Mouse (Mus musculus): Measurements from ENCODE around the gene Asic2.

DNA sequence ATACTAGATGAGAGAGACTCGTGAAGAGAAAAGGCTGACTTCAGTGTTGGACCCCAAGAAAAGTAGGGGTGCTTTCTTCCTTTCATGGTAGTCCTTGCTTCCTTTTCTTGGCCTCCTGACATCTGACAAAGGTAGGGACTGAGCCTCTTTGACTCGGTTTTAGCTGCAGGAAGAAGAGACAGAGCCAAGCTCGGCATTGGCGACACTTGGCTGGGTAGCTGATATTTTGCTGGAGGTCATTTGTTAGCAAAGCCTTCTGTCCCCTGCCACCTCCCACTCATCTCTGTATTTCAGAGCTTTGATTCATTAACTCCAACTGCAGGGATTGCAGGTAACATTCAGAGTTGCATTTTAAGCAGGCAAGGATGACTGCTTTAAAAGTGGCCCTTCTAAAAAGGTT lies 762.8 kb downstream of the Asic2 start:
- no peak for TF ChIP-seq CTCF (IDR thresholded peaks at IDR 0.05; ENCODE audit: low read depth)
- no peak for TF ChIP-seq EP300 (IDR thresholded peaks at IDR 0.05; ENCODE audit: low read depth)
